Mouse (Mus musculus) spleen, adult 2 months (tissue): ENCODE measurements around the gene Gm20683. TPM values are rescaled to one million over a fixed set of nuclear protein-coding genes. Genes with fewer than 3 reads are reported as not detected.

Experiments
- DNase-seq, 2 experiments: peaks; one replicate each; pipeline versions ENCODE4 v3.0.0 to v3.0.0-alpha.2; 2012 to 2021; ENCODE audit warnings: low spot score in 2 of 2, low read depth in 1 of 2
- H3K27ac ChIP-seq: fragments of 200-500 bp; 2 replicates; pipeline ENCODE4 v1.5.1; 2012; ENCODE audit warnings: low read length, inconsistent platforms; ENCODE audit not compliant: insufficient read depth
- H3K27me3 ChIP-seq: fragments of 200-500 bp; 2 replicates; pipeline ENCODE4 v1.6.1; 2012; ENCODE audit warnings: mild to moderate bottlenecking, moderate library complexity, low read length, inconsistent platforms; ENCODE audit not compliant: control insufficient read depth, insufficient read depth
- H3K36me3 ChIP-seq: fragments of 200-500 bp; 2 replicates; pipeline ENCODE4 v1.6.1; 2012; ENCODE audit warnings: mild to moderate bottlenecking, low read length, inconsistent platforms; ENCODE audit not compliant: control insufficient read depth, insufficient read depth
- H3K4me1 ChIP-seq: fragments of 200-500 bp; 2 replicates; pipeline ENCODE4 v1.6.1; 2011; ENCODE audit warnings: inconsistent platforms; ENCODE audit not compliant: control insufficient read depth, insufficient read depth, insufficient read length
- H3K4me3 ChIP-seq: fragments of 200-500 bp; 2 replicates; pipeline ENCODE4 v1.5.1; 2011; ENCODE audit warnings: mild to moderate bottlenecking, inconsistent platforms; ENCODE audit not compliant: insufficient read depth, insufficient read length; ENCODE audit errors: extremely low read depth
- CTCF ChIP-seq: fragments of 200-500 bp; IDR thresholded peaks from 2 replicates; pipeline ENCODE4 v1.5.1; 2011; ENCODE audit warnings: mild to moderate bottlenecking, inconsistent platforms; ENCODE audit not compliant: insufficient read depth, insufficient read length, insufficient replicate concordance; ENCODE audit errors: extremely low read depth
- POLR2A ChIP-seq: fragments of 200-500 bp; IDR thresholded peaks from 2 replicates; pipeline ENCODE4 v1.6.1; 2011; ENCODE audit warnings: low read depth, low read length, inconsistent platforms
- WGBS: fragments of 180-500 bp; shearing (Covaris S2); methylation state at CpG from one replicate; pipeline ENCODE4 v1.1.7; 2018; 5-methylcytosine and 5-hydroxymethylcytosine counted together
- polyA plus RNA-seq: library from polyadenylated mRNA; depleted of rRNA; stranded (reverse); fragments of >200 nt; gene quantifications from 2 replicates; pipeline ENCODE4 v1.2.3, GENCODE M21; 2012

The Gm20683 gene
- polyA plus RNA-seq, 1 experiment, result 29.5 TPM

DNA sequence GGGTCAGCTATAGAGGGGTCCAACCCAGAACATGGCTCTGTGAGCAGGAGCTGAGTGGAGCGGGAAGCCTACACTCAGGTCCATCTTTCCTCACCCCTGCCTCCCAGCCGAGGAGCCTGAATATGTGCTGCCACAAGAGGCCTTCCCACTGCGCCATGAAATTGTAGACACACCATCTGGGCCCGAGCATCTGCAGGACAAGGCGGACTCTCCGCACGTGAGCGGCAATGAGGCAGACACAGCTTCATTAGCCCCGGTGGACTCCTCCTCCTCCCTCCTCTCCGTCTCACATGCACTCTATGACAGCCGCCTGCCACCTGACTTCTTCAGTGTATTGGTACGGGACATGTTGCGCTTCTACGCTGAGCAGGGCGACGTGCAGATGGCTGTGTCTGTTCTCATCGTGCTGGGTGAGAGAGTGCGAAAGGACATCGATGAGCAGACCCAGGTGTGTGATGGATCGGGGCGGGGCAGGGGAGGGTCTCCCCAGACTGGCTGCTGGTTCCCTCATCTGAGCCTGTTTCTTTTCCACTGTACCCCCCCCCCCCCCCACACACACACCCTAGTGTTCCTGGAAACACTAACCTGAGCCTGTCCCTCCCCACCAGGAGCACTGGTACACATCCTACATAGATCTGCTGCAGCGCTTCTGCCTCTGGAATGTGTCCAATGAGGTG, 13.9 kb downstream of the Gm20683 start:
- H3K4me3 ChIP-seq, result no peak overlapping the region
- TF ChIP-seq CTCF, result no peak
- no peak for TF ChIP-seq POLR2A
- WGBS, result 94% methylated on average over 22 of the region's 22 CpGs

DNA sequence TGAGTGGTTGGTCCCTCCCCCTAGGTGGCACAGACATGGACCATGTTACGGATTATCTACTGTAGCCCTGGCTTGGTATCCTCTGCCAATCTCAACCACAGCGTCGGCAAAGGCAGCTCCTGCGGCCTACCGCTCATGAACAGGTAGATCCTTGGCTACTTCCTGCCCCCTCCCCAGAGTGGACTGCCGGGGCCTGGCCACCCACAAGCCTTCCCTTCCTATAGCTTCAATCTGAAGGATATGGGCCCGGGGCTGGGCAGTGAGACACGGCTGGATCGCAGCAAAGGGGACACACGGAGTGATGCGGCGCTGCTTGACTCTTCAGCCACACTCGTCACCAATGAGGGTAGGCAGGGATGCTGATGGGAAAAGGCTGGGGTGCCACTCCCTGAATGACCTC, 14.6 kb downstream of the Gm20683 start:
- 96% methylated on average over 13 of the region's 13 CpGs for WGBS
- no peaks in the 10 kb centered on the region for H3K27me3 ChIP-seq
- H3K4me1 ChIP-seq, result peaks cover 28% of the 10 kb centered on the region
- TF ChIP-seq CTCF (no peak), POLR2A (no peak)
- no peak overlapping the region for H3K4me3 ChIP-seq
- DNase-seq, result no peak
- no peak overlapping the region for H3K27ac ChIP-seq
- peaks cover 16% of the 10 kb centered on the region for H3K36me3 ChIP-seq

More for the DNA sequence above, 13.9 kb downstream of the Gm20683 start:
- DNase-seq, result no peak
- H3K27me3 ChIP-seq, result no peaks in the 10 kb centered on the region
- peaks cover 16% of the 10 kb centered on the region for H3K36me3 ChIP-seq
- peaks cover 29% of the 10 kb centered on the region for H3K4me1 ChIP-seq
- H3K27ac ChIP-seq, result no peak overlapping the region

DNA sequence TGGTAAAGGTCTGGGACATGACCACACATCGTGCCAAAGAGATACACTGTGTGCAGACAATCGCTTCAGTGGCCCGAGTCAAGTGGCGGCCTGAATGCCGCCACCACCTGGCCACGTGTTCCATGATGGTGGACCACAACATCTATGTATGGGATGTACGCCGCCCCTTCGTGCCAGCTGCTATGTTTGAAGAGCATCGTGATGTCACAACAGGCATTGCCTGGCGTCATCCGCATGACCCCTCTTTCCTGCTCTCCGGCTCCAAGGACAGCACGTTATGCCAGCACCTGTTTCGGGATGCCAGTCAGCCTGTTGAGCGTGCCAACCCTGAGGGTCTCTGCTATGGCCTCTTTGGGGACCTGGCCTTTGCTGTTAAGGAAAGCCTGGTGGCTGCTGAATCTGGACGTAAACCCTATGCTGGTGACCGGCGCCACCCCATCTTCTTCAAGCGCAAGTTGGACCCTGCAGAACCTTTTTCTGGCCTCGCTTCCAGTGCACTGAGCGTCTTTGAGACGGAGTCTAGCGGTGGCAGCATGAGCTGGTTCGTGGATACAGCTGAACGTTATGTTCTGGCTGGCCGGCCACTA, 15.5 kb downstream of the Gm20683 start:
- TF ChIP-seq CTCF, result no peak
- 96% methylated on average over 27 of the region's 27 CpGs for WGBS
- Histone ChIP-seq H3K4me3 (no peak overlapping the region), H3K27me3 (no peaks in the 10 kb centered on the region), H3K4me1 (peaks cover 21% of the 10 kb centered on the region), H3K36me3 (peaks cover 11% of the 10 kb centered on the region), H3K27ac (no peak overlapping the region)
- no peak for DNase-seq

DNA sequence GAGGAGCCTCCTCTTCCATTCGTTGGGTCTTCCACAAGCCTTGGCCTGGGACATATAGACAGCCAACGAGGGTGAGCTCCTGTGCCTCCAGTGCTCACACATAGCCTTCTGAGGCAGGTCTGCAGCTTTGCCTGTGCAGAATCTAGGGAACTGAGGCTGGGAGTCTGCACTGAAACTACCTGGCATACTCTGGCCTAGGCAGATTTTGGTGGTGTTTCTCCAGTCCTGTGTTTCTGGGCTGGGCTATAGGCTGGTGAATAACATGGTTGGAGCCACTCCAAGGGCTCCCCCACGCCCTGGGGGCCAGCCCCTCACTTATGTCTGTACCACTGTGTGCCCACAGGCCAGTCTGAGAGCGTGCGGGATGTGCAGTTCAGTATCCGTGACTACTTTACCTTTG, 16.3 kb downstream of the Gm20683 start:
- TF ChIP-seq POLR2A (no peak), CTCF (no peak)
- no peak overlapping the region for H3K27ac ChIP-seq
- WGBS, result 90% methylated on average over 6 of the region's 6 CpGs
- peaks cover 21% of the 10 kb centered on the region for H3K4me1 ChIP-seq
- no peaks in the 10 kb centered on the region; the same call in 1 of the 2 replicates for H3K27me3 ChIP-seq
- no peak overlapping the region for H3K4me3 ChIP-seq
- H3K36me3 ChIP-seq, result peaks cover 4% of the 10 kb centered on the region; the same call in 1 of the 2 replicates
- DNase-seq, result no peak

DNA sequence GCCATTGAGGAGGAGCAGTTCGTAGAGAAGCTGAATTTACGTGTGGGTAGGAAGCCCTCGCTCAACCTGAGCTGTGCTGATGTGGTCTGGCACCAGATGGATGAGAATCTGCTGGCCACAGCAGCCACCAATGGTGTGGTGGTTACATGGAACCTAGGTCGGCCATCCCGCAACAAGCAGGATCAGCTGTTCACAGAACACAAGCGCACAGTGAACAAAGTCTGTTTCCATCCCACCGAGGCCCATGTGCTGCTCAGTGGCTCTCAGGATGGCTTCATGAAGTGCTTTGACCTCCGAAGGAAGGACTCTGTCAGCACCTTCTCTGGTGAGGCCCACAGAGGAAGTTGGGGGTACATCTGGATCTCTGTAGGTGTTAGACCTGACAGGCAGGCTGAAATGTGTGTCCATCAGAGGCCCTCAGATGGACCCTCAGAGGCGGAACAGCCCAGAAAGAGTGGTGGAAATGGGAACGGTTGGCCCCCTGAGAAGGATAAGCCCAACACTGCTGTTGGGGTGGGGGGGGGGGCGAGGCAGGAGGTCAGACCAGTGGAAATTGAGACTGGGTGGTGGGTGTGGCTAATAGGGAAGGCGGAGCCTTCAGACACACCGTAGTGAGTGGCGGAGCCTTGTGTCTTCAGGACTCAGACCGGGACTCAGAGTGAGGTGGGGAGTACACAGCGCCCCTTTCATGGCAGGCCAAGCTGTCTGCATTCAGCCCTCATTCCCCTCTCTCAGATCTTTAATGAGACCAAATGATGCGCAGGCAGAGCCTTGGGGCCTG, 17.0 kb downstream of the Gm20683 start:
- DNase-seq, result no peak
- Histone ChIP-seq H3K4me1 (peaks cover 20% of the 10 kb centered on the region), H3K27me3 (no peaks in the 10 kb centered on the region; the same call in 1 of the 2 replicates), H3K27ac (no peak overlapping the region), H3K4me3 (no peak overlapping the region), H3K36me3 (peaks cover 4% of the 10 kb centered on the region; the same call in 1 of the 2 replicates)
- TF ChIP-seq POLR2A (no peak), CTCF (no peak)
- WGBS, result 79% methylated on average over 17 of the region's 17 CpGs

DNA sequence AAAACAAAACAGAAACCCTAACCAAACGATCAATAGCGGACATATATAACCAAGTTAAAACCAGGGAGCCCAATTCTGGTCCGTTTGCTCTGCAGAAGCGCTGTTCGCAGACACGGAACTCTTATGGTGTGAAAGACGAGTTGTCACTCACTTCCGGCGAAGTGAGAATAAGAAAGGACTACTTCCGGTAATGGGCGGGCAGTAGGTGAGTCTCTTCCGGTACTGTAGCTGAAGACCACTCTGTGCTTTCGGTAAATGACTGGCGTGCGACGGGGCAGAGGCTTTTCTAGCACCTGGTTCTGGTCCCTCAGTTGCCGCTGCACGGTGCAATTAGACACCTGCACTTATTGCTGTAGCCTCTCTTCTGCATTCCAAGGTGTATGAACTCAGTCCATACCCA, 18.1 kb downstream of the Gm20683 start, which contains the start of gene Wdr24:
TSS of gene Wdr24 (plus strand) at position 176 of the 400 bp plus-strand sequence.
- H3K27ac ChIP-seq, result peak within 1 kb of the TSS; percentile 50
- DNase-seq, result peak; percentile 69 to 86
- H3K4me1 ChIP-seq, result peaks cover 14% of the 10 kb centered on the region
- H3K36me3 ChIP-seq, result peaks cover 4% of the 10 kb centered on the region; the same call in 1 of the 2 replicates
- WGBS, result under 1% methylated on average over 18 of the region's 18 CpGs
- H3K4me3 ChIP-seq, result peak within 1 kb of the TSS; percentile 85
- H3K27me3 ChIP-seq, result peaks cover 3% of the 10 kb centered on the region
- TF ChIP-seq POLR2A, result peak; percentile 60; the same call in 1 of the 2 replicates
- no peak for TF ChIP-seq CTCF
